Mouse (Mus musculus): ENCODE data around the gene Bcl9.

GRCm38 (mm10) chr3:97164477-97164876, 133.2 kb downstream of the Bcl9 start:
- TF ChIP-seq TAL1 (IDR thresholded peaks at IDR 0.05; ENCODE audit: low read length) (no peak), GATA1 (IDR thresholded peaks at IDR 0.05; ENCODE audit: low read length) (no peak)

All from erythroblast, embryonic 14.5 days (primary cell).